ENCODE assay signal across 10 mouse cellular contexts in genomic region chr15:84975729-84976128, GRCm38 (mm10). TPM values are rescaled to one million over a fixed set of nuclear protein-coding genes. Genes with fewer than 3 reads are reported as not detected.
DNase-seq lines count a peak whose midpoint lies in the region; ATAC-seq and TF ChIP-seq lines count a peak whose summit lies in the region.
"Had no signal": no experiment of that assay in that cellular context is flagged by ENCODE, and none has a peak within 500 bp of the region (broad histone marks: within the 10 kb centered on the region; RNA-seq: fewer than 3 reads in every experiment).

No protein-coding gene starts in this region.

- H3K4me2 ChIP-seq in intestine, postnatal 0 days (replicated peaks; ENCODE audit: low read depth): no peak overlapping the region
- H3K4me2 ChIP-seq: midbrain, embryonic 12.5 days had no signal

- no peak for TF ChIP-seq CTCF in bone marrow macrophage, adult 2 months (IDR thresholded peaks at IDR 0.05; ENCODE audit: low read depth, low read length)
- no peak for TF ChIP-seq CTCF in left cerebral cortex, adult 2 months (IDR thresholded peaks at IDR 0.05)
- no peak for TF ChIP-seq CTCF in intestine, postnatal 0 days (IDR thresholded peaks at IDR 0.05; ENCODE audit: low read depth)

- H3K4me1 ChIP-seq in bone marrow macrophage, adult 2 months (ENCODE audit: control insufficient read depth, insufficient read depth, low read length): peaks cover 55% of the 10 kb centered on the region
- H3K4me1 ChIP-seq in intestine, postnatal 0 days (replicated peaks; ENCODE audit: control insufficient read depth, insufficient read depth, low read length): no peaks in the 10 kb centered on the region

- peak; percentile 42 for DNase-seq in kidney, adult 11 months
- no peak for DNase-seq in kidney, adult 9 months
- DNase-seq in Muller cell, postnatal 12 days (ENCODE audit: inconsistent ontology term): peak; percentile 96
- peak; percentile 71 to 79 for DNase-seq in left cerebral cortex, adult 2 months (ENCODE audit: extremely low spot score in 1 of 2, low spot score in 2 of 2)
- DNase-seq in urinary bladder, postnatal 36 days (ENCODE audit: low spot score in 2 of 2): no peak

- H3K36me3 ChIP-seq in intestine, postnatal 0 days (ENCODE audit: control insufficient read depth, insufficient read depth): no peaks in the 10 kb centered on the region; the same call in 1 of the 2 replicates
- H3K36me3 ChIP-seq: midbrain, embryonic 12.5 days had no signal

- intact Hi-C loops in left cerebral cortex, adult 2 months (cut with DNase I): no loop called here

- H3K9me3 ChIP-seq in intestine, postnatal 0 days (ENCODE audit: control insufficient read depth): no peaks in the 10 kb centered on the region
- H3K9me3 ChIP-seq: midbrain, embryonic 12.5 days had no signal

- TF ChIP-seq POLR2A in bone marrow macrophage, adult 2 months (IDR thresholded peaks at IDR 0.05; ENCODE audit: borderline replicate concordance, low read depth, low read length): no peak

- H3K27ac ChIP-seq in bone marrow macrophage, adult 2 months (ENCODE audit: insufficient read depth, low read depth, low read length): peak overlapping the region; percentile 16; the same call in 1 of the 2 replicates
- peak overlapping the region; percentile 79 for H3K27ac ChIP-seq in left cerebral cortex, adult 2 months
- H3K27ac ChIP-seq in intestine, postnatal 0 days (ENCODE audit: low read depth, low read length): no peak overlapping the region
- H3K27ac ChIP-seq: midbrain, embryonic 12.5 days had no signal

- WGBS in intestine, postnatal 0 days: 44% methylated on average over 4 of the region's 4 CpGs

- no peak for ATAC-seq in monocyte, adult 5-6 weeks (replicated peaks; ENCODE audit: insufficient number of reproducible peaks, low FRiP score, low TSS enrichment, poor library complexity, severe bottlenecking)
- ATAC-seq in intestine, postnatal 0 days: no peak

- H3K27me3 ChIP-seq in intestine, postnatal 0 days (replicated peaks; ENCODE audit: control insufficient read depth, insufficient read depth, low read length): no peaks in the 10 kb centered on the region
- H3K27me3 ChIP-seq: midbrain, embryonic 12.5 days had no signal

- no peak overlapping the region for H3K4me3 ChIP-seq in bone marrow macrophage, adult 2 months (ENCODE audit: insufficient read depth, low read length)
- no peak overlapping the region for H3K4me3 ChIP-seq in left cerebral cortex, adult 2 months
- no peak overlapping the region for H3K4me3 ChIP-seq in intestine, postnatal 0 days (ENCODE audit: low read depth, low read length)
- H3K4me3 ChIP-seq: erythroblast, embryonic 14.5 days; midbrain, embryonic 12.5 days had no signal

- no peak overlapping the region for H3K9ac ChIP-seq in intestine, postnatal 0 days (ENCODE audit: low read depth, low read length)
- H3K9ac ChIP-seq: midbrain, embryonic 12.5 days had no signal

RNA-seq across cellular contexts. Expression of gene 5031439G07Rik, which starts 12.6 kb away (rescaled TPM):
- polyA plus RNA-seq in bone marrow macrophage, adult 2 months (2012; ENCODE audit: insufficient read depth, insufficient read length, missing spikeins): 132 and 141 TPM in 2 replicates
- 10 to 100 TPM; 72.8 to 94.8 TPM for total RNA-seq in left cerebral cortex, adult 2 months (2021)
- 45.7 to 67.3 TPM (median 62.2 TPM) in 3 replicates for total RNA-seq in monocyte, adult 5-6 weeks (2017)
- 14.9 and 15.5 TPM in 2 replicates for polyA plus RNA-seq in intestine, postnatal 0 days (2015; fragmentation: Nextera tagmentation; extraction: Ambion mirVana)

RNA-seq across cellular contexts. Expression of gene Upk3a, which starts 41.2 kb away (rescaled TPM):
- not detected in 2 replicates for polyA plus RNA-seq in bone marrow macrophage, adult 2 months (2012; ENCODE audit: insufficient read depth, insufficient read length, missing spikeins)
- not detected for total RNA-seq in left cerebral cortex, adult 2 months (2021)
- not detected in 3 replicates for total RNA-seq in monocyte, adult 5-6 weeks (2017)
- 2.0 and 2.2 TPM in 2 replicates for polyA plus RNA-seq in intestine, postnatal 0 days (2015; fragmentation: Nextera tagmentation; extraction: Ambion mirVana)
- polyA plus RNA-seq: erythroblast, embryonic 14.5 days had no signal

RNA-seq across cellular contexts. Expression of gene Nup50, which starts 52.5 kb away (rescaled TPM):
- 21.3 and 24.2 TPM in 2 replicates for polyA plus RNA-seq in bone marrow macrophage, adult 2 months (2012; ENCODE audit: insufficient read depth, insufficient read length, missing spikeins)
- total RNA-seq in left cerebral cortex, adult 2 months (2021): 10 to 100 TPM; 32.0 to 33.2 TPM
- 71.6 to 74.0 TPM (median 73.6 TPM) in 3 replicates for total RNA-seq in monocyte, adult 5-6 weeks (2017)
- 21.0 and 23.6 TPM in 2 replicates for polyA plus RNA-seq in intestine, postnatal 0 days (2015; fragmentation: Nextera tagmentation; extraction: Ambion mirVana)

RNA-seq across cellular contexts. Expression of gene Fam118a, which starts 53.0 kb away (rescaled TPM):
- polyA plus RNA-seq in bone marrow macrophage, adult 2 months (2012; ENCODE audit: insufficient read depth, insufficient read length, missing spikeins): 7.5 and 10.1 TPM in 2 replicates
- 10 to 100 TPM; 24.4 to 25.3 TPM for total RNA-seq in left cerebral cortex, adult 2 months (2021)
- 7.9 to 12.5 TPM (median 12.3 TPM) in 3 replicates for total RNA-seq in monocyte, adult 5-6 weeks (2017)
- 23.1 and 25.3 TPM in 2 replicates for polyA plus RNA-seq in intestine, postnatal 0 days (2015; fragmentation: Nextera tagmentation; extraction: Ambion mirVana)

RNA-seq across cellular contexts. Expression of gene Gm29666, which starts 55.9 kb away (rescaled TPM):
- polyA plus RNA-seq in bone marrow macrophage, adult 2 months (2012; ENCODE audit: insufficient read depth, insufficient read length, missing spikeins): 0.25 and 0.29 TPM in 2 replicates
- total RNA-seq in left cerebral cortex, adult 2 months (2021): 1 to 10 TPM; 1.1 to 1.3 TPM
- total RNA-seq in monocyte, adult 5-6 weeks (2017): 0.10 to 0.68 TPM (median 0.53 TPM) in 3 replicates
- polyA plus RNA-seq in intestine, postnatal 0 days (2015; fragmentation: Nextera tagmentation; extraction: Ambion mirVana): 0.14 and 0.22 TPM in 2 replicates

Comparison
In these comparisons a context has a peak if more than half of its experiments do, and no peak if none do; other contexts are left out.
1. DNase-seq: peak in kidney, adult 11 months (single experiment), Muller cell, postnatal 12 days (single experiment) and left cerebral cortex, adult 2 months (2 of 2); none in kidney, adult 9 months (single experiment) and urinary bladder, postnatal 36 days (0 of 2).